16 mouse cellular contexts compared by ENCODE assay signal in genomic region chr15:12370096-12370495, GRCm38 (mm10). TPM values are rescaled to one million over a fixed set of nuclear protein-coding genes. Genes with fewer than 3 reads are reported as not detected.
DNase-seq lines count a peak whose midpoint lies in the region; ATAC-seq and TF ChIP-seq lines count a peak whose summit lies in the region.
"Had no signal": no experiment of that assay in that cellular context is flagged by ENCODE, and none has a peak within 500 bp of the region (broad histone marks: within the 10 kb centered on the region; RNA-seq: fewer than 3 reads in every experiment).

No protein-coding gene starts in this region.

- no peak for TF ChIP-seq CTCF in forebrain, postnatal 0 days (IDR thresholded peaks at IDR 0.05; ENCODE audit: low read depth)
- no peak for TF ChIP-seq CTCF in brain, embryonic 14.5 days (IDR thresholded peaks at IDR 0.05; ENCODE audit: borderline replicate concordance, extremely low read depth, insufficient read depth, insufficient read length)

- TF ChIP-seq POLR2A in brain, embryonic 14.5 days (IDR thresholded peaks at IDR 0.05; ENCODE audit: borderline replicate concordance, extremely low read depth, insufficient read depth, insufficient read length, poor library complexity, severe bottlenecking), result no peak

- 80% methylated on average over 3 of the region's 3 CpGs for WGBS in forebrain, embryonic 15.5 days
- 87% methylated on average over 3 of the region's 3 CpGs for WGBS in forebrain, embryonic 13.5 days
- WGBS in forebrain, postnatal 0 days, result 61% methylated on average over 3 of the region's 3 CpGs
- WGBS in forebrain, embryonic 11.5 days, result 90% methylated on average over 3 of the region's 3 CpGs

- H3K4me1 ChIP-seq in forebrain, embryonic 15.5 days, result peaks cover 29% of the 10 kb centered on the region
- H3K4me1 ChIP-seq in forebrain, embryonic 13.5 days, result peaks cover 26% of the 10 kb centered on the region
- H3K4me1 ChIP-seq in forebrain, postnatal 0 days (ENCODE audit: insufficient read depth), result peaks cover 15% of the 10 kb centered on the region; the same call in 1 of the 2 replicates
- H3K4me1 ChIP-seq in forebrain, embryonic 11.5 days (replicated peaks; ENCODE audit: control insufficient read depth, insufficient read depth, low read length), result peaks cover 11% of the 10 kb centered on the region; the same call in 1 of the 2 replicates
- H3K4me1 ChIP-seq: embryonic facial prominence, embryonic 12.5 days had no signal

- no peaks in the 10 kb centered on the region for H3K36me3 ChIP-seq in forebrain, embryonic 15.5 days
- no peaks in the 10 kb centered on the region for H3K36me3 ChIP-seq in forebrain, embryonic 13.5 days (ENCODE audit: poor library complexity, severe bottlenecking)
- H3K36me3 ChIP-seq in forebrain, postnatal 0 days (ENCODE audit: insufficient read depth), result no peaks in the 10 kb centered on the region
- H3K36me3 ChIP-seq in forebrain, embryonic 11.5 days (ENCODE audit: control insufficient read depth, insufficient read depth, low read length), result no peaks in the 10 kb centered on the region
- H3K36me3 ChIP-seq: embryonic facial prominence, embryonic 10.5 days had no signal

- H3K4me3 ChIP-seq in forebrain, embryonic 15.5 days, result no peak overlapping the region
- no peak overlapping the region for H3K4me3 ChIP-seq in forebrain, embryonic 13.5 days
- no peak overlapping the region for H3K4me3 ChIP-seq in forebrain, postnatal 0 days (ENCODE audit: low read depth, low read length)
- no peak overlapping the region for H3K4me3 ChIP-seq in forebrain, embryonic 11.5 days (ENCODE audit: low read depth, low read length)
- H3K4me3 ChIP-seq: embryonic facial prominence, embryonic 10.5 days; embryonic facial prominence, embryonic 12.5 days had no signal

- H3K9me3 ChIP-seq in forebrain, embryonic 15.5 days, result no peaks in the 10 kb centered on the region
- H3K9me3 ChIP-seq in forebrain, embryonic 13.5 days (replicated peaks), result no peaks in the 10 kb centered on the region
- H3K9me3 ChIP-seq in forebrain, postnatal 0 days (ENCODE audit: low read length), result no peaks in the 10 kb centered on the region
- H3K9me3 ChIP-seq in forebrain, embryonic 11.5 days (ENCODE audit: control insufficient read depth, low read length), result no peaks in the 10 kb centered on the region
- H3K9me3 ChIP-seq: embryonic facial prominence, embryonic 10.5 days; embryonic facial prominence, embryonic 12.5 days had no signal

- no peaks in the 10 kb centered on the region for H3K27me3 ChIP-seq in forebrain, embryonic 15.5 days
- no peaks in the 10 kb centered on the region for H3K27me3 ChIP-seq in forebrain, embryonic 13.5 days
- H3K27me3 ChIP-seq in forebrain, postnatal 0 days (ENCODE audit: insufficient read depth, low read length), result no peaks in the 10 kb centered on the region
- no peaks in the 10 kb centered on the region for H3K27me3 ChIP-seq in forebrain, embryonic 11.5 days (ENCODE audit: control insufficient read depth, insufficient read depth, low read length)

- peak; percentile 59 for DNase-seq in forebrain, postnatal 0 days
- no peak for DNase-seq in forebrain, embryonic 11.5 days (ENCODE audit: low spot score)
- DNase-seq in brain, embryonic 14.5 days (ENCODE audit: low read depth), result peak; percentile 42
- no peak for DNase-seq in spleen, postnatal 36 days (ENCODE audit: low spot score in 2 of 2)
- DNase-seq: adrenal gland, adult 2 months; adrenal gland, postnatal 10 days; adrenal gland, postnatal 25 days; cerebellum, adult 11-12 months; cerebellum, adult 2 months; cerebellum, adult 9-10 months; cerebellum, postnatal 25 days had no signal

- H3K4me2 ChIP-seq in forebrain, embryonic 15.5 days (replicated peaks), result no peak overlapping the region
- no peak overlapping the region for H3K4me2 ChIP-seq in forebrain, embryonic 13.5 days
- H3K4me2 ChIP-seq in forebrain, postnatal 0 days (ENCODE audit: low read depth), result no peak overlapping the region
- no peak overlapping the region for H3K4me2 ChIP-seq in forebrain, embryonic 11.5 days (ENCODE audit: low read depth, low read length, severe bottlenecking)
- H3K4me2 ChIP-seq: embryonic facial prominence, embryonic 12.5 days had no signal

- no peak overlapping the region for H3K9ac ChIP-seq in forebrain, embryonic 15.5 days (replicated peaks)
- no peak overlapping the region for H3K9ac ChIP-seq in forebrain, embryonic 13.5 days
- no peak overlapping the region for H3K9ac ChIP-seq in forebrain, postnatal 0 days
- no peak overlapping the region for H3K9ac ChIP-seq in forebrain, embryonic 11.5 days (ENCODE audit: low read length)
- H3K9ac ChIP-seq: embryonic facial prominence, embryonic 12.5 days had no signal

- no peak for ATAC-seq in forebrain, embryonic 15.5 days (replicated peaks)
- ATAC-seq in forebrain, embryonic 13.5 days, result no peak
- no peak for ATAC-seq in forebrain, postnatal 0 days
- ATAC-seq in forebrain, embryonic 11.5 days (replicated peaks; ENCODE audit: low FRiP score), result no peak

- H3K27ac ChIP-seq in forebrain, embryonic 15.5 days (replicated peaks), result peak overlapping the region; percentile 72
- H3K27ac ChIP-seq in forebrain, embryonic 13.5 days, result no peak overlapping the region
- H3K27ac ChIP-seq in forebrain, postnatal 0 days (ENCODE audit: low read depth, low read length), result no peak overlapping the region
- no peak overlapping the region for H3K27ac ChIP-seq in forebrain, embryonic 11.5 days (ENCODE audit: low read depth, low read length)
- H3K27ac ChIP-seq: embryonic facial prominence, embryonic 10.5 days; embryonic facial prominence, embryonic 12.5 days had no signal

RNA-seq across cellular contexts. Expression of gene 1810049J17Rik, which starts 48.4 kb away (rescaled TPM):
- 0.80 and 0.91 TPM in 2 replicates for polyA plus RNA-seq in forebrain, embryonic 15.5 days (2015; fragmentation: Nextera tagmentation; extraction: Ambion mirVana)
- polyA plus RNA-seq in forebrain, embryonic 13.5 days (2015; fragmentation: Nextera tagmentation; extraction: Ambion mirVana), result 0.81 TPM in 1 of 2 replicates, not detected in the other
- total RNA-seq in forebrain, postnatal 0 days (2014; rRNA removed), result not detected in 2 replicates
- 0.72 and 2.1 TPM in 2 replicates for polyA plus RNA-seq in forebrain, postnatal 0 days (2015; fragmentation: Nextera tagmentation; extraction: Ambion mirVana)
- 1.0 TPM in 1 of 2 replicates, not detected in the other for polyA plus RNA-seq in forebrain, embryonic 11.5 days (2014; fragmentation: Nextera tagmentation; extraction: Ambion mirVana)
- polyA plus RNA-seq in brain, embryonic 14.5 days (2012; rRNA removed), result 0.29 TPM in 1 of 2 replicates, not detected in the other
- total RNA-seq: adrenal gland, postnatal 25 days had no signal
- polyA plus RNA-seq: cerebellum, adult 2 months; cortical plate, adult 2 months; embryonic facial prominence, embryonic 10.5 days had no signal

RNA-seq across cellular contexts. Expression of gene Golph3, which starts 48.8 kb away (rescaled TPM):
- 66.1 and 74.2 TPM in 2 replicates for polyA plus RNA-seq in forebrain, embryonic 15.5 days (2015; fragmentation: Nextera tagmentation; extraction: Ambion mirVana)
- 62.4 and 63.8 TPM in 2 replicates for polyA plus RNA-seq in forebrain, embryonic 13.5 days (2015; fragmentation: Nextera tagmentation; extraction: Ambion mirVana)
- total RNA-seq in forebrain, postnatal 0 days (2014; rRNA removed), result 78.5 and 106 TPM in 2 replicates
- polyA plus RNA-seq in forebrain, postnatal 0 days (2015; fragmentation: Nextera tagmentation; extraction: Ambion mirVana), result 45.0 and 51.3 TPM in 2 replicates
- polyA plus RNA-seq in forebrain, embryonic 11.5 days (2014; fragmentation: Nextera tagmentation; extraction: Ambion mirVana), result 102 and 103 TPM in 2 replicates
- 82.7 and 84.0 TPM in 2 replicates for polyA plus RNA-seq in brain, embryonic 14.5 days (2012; rRNA removed)

Comparison
In these comparisons a context has a peak if more than half of its experiments do, and no peak if none do; other contexts are left out.
1. DNase-seq: peak in forebrain, postnatal 0 days (single experiment) and brain, embryonic 14.5 days (single experiment); none in forebrain, embryonic 11.5 days (single experiment) and spleen, postnatal 36 days (0 of 2).